Mouse (Mus musculus) spleen, embryonic (tissue): ENCODE measurements around the gene Gm38392.

ENCODE experiments used
- CTCF ChIA-PET: fragments of 350-600 bp; sonication (Branson Sonifier 250); formaldehyde crosslinking; loops from one replicate; lab custom pipeline; 2022; lab: Charles Lee

The Gm38392 gene

GRCm38 (mm10) chr3:88217679-88218078, 69.3 kb downstream of the Gm38392 start:
- CTCF ChIA-PET, result no interaction called here

- CTCF ChIA-PET, result no interaction called here
These were observed 70.3 kb downstream of the Gm38392 start for GRCm38 (mm10) chr3:88216534-88217326.

GRCm38 (mm10) chr3:88216116-88216515, 70.9 kb downstream of the Gm38392 start:
- CTCF ChIA-PET, result no interaction called here

- CTCF ChIA-PET, result interaction anchor here (0.5 kb wide), 1 partner anchor 128 kb away, joined by 3 read pairs; no protein-coding TSS in a partner anchor
These were observed 71.4 kb downstream of the Gm38392 start for GRCm38 (mm10) chr3:88215553-88216004.

GRCm38 (mm10) chr3:88214971-88215552, 71.9 kb downstream of the Gm38392 start:
- CTCF ChIA-PET, result interaction anchor here (0.5 kb wide), 1 partner anchor 128 kb away, joined by 3 read pairs; no protein-coding TSS in a partner anchor

- CTCF ChIA-PET, result no interaction called here
These were observed 72.6 kb downstream of the Gm38392 start for GRCm38 (mm10) chr3:88214197-88214938.

- CTCF ChIA-PET, result no interaction called here
These were observed 74.0 kb downstream of the Gm38392 start for GRCm38 (mm10) chr3:88213019-88213418.

- CTCF ChIA-PET, result interaction anchor here (0.6 kb wide), 1 partner anchor 14 kb away, joined by 3 read pairs; no protein-coding TSS in a partner anchor
These were observed 74.7 kb downstream of the Gm38392 start for GRCm38 (mm10) chr3:88212356-88212755.

GRCm38 (mm10) chr3:88210918-88211317, 76.1 kb downstream of the Gm38392 start:
- CTCF ChIA-PET, result interaction anchor here (1.6 kb wide), 1 partner anchor 19 kb away, joined by 4 read pairs; no protein-coding TSS in a partner anchor

GRCm38 (mm10) chr3:88210121-88210520, 76.9 kb downstream of the Gm38392 start:
- CTCF ChIA-PET, result interaction anchor here (0.7 to 1.6 kb wide), 2 partner anchors 9 to 18 kb away, joined by 3 to 4 read pairs; no protein-coding TSS in a partner anchor

- CTCF ChIA-PET, result interaction anchor here (0.7 to 1.6 kb wide), 2 partner anchors 10 to 18 kb away, joined by 3 to 4 read pairs; no protein-coding TSS in a partner anchor
These were observed 77.7 kb downstream of the Gm38392 start for GRCm38 (mm10) chr3:88209306-88209705.

GRCm38 (mm10) chr3:88208226-88208720, 78.7 kb downstream of the Gm38392 start:
- CTCF ChIA-PET, result no interaction called here

- CTCF ChIA-PET, result interaction anchor here (0.6 kb wide), 1 partner anchor 27 kb away, joined by 3 read pairs; no protein-coding TSS in a partner anchor
These were observed 79.4 kb downstream of the Gm38392 start for GRCm38 (mm10) chr3:88207451-88208100.

- CTCF ChIA-PET, result interaction anchor here (0.7 kb wide), 1 partner anchor 65 kb away, joined by 4 read pairs; the partner anchor contains the start of gene Mef2d
These were observed 80.1 kb downstream of the Gm38392 start for GRCm38 (mm10) chr3:88206901-88207371.

GRCm38 (mm10) chr3:88206500-88206899, 80.5 kb downstream of the Gm38392 start:
- CTCF ChIA-PET, result interaction anchor here (0.7 kb wide), 1 partner anchor 64 kb away, joined by 4 read pairs; the partner anchor contains the start of gene Mef2d

- CTCF ChIA-PET, result interaction anchor here (0.5 to 0.7 kb wide), 2 partner anchors 63 to 236 kb away, joined by 4 to 5 read pairs; partner anchors contain the start of gene Mef2d
These were observed 81.2 kb downstream of the Gm38392 start for GRCm38 (mm10) chr3:88205563-88206491.

GRCm38 (mm10) chr3:88205176-88205562, 81.8 kb downstream of the Gm38392 start:
- CTCF ChIA-PET, result interaction anchor here (0.5 kb wide), 1 partner anchor 235 kb away, joined by 5 read pairs; no protein-coding TSS in a partner anchor

- CTCF ChIA-PET, result no interaction called here
These were observed 82.3 kb downstream of the Gm38392 start for GRCm38 (mm10) chr3:88204751-88205150.
